Mouse (Mus musculus) bone marrow macrophage, adult 2 months (primary cell): ENCODE results near the gene Tmem177.

ENCODE experiments used
- CTCF ChIP-seq: IDR thresholded peaks from 2 replicates; pipeline ENCODE4 v1.5.1; 2012; ENCODE audit warnings: low read depth, mild to moderate bottlenecking, low read length, moderate library complexity
- POLR2A ChIP-seq: IDR thresholded peaks from 2 replicates; pipeline ENCODE4 v1.6.1; 2012; ENCODE audit warnings: mild to moderate bottlenecking, low read depth, low read length, borderline replicate concordance

- TF ChIP-seq POLR2A (no peak), CTCF (no peak)
These were observed 16.7 kb upstream of the Tmem177 start for GRCm38 (mm10) chr1:119929715-119930114.
